Mouse (Mus musculus): ENCODE measurements around the gene Arv1.

- TF ChIP-seq MYC (IDR thresholded peaks at IDR 0.05; ENCODE audit: low read depth, low read length) (0 out of 2 replicates have a peak, but pooled peaks have one; percentile 12), CTCF (conservative IDR thresholded peaks at IDR 0.05 in 1 of 2, IDR thresholded peaks at IDR 0.05 in 1 of 2; ENCODE audit: low read depth in 2 of 2, low read length in 2 of 2) (peak; percentile 78 to 91), POLR2A (IDR thresholded peaks at IDR 0.05; ENCODE audit: low read depth, low read length) (no peak), MAFK (IDR thresholded peaks at IDR 0.05; ENCODE audit: insufficient replicate concordance, low read length) (no peak), USF2 (conservative IDR thresholded peaks at IDR 0.05; ENCODE audit: low read depth, low read length) (no peak), MAX (IDR thresholded peaks at IDR 0.05; ENCODE audit: low read length) (no peak), EP300 (IDR thresholded peaks at IDR 0.05; ENCODE audit: low read length) (no peak), USF1 (IDR thresholded peaks at IDR 0.05; ENCODE audit: low read depth, low read length) (no peak), E2F4 (IDR thresholded peaks at IDR 0.05; ENCODE audit: insufficient replicate concordance, low read depth, low read length) (no peak), CHD2 (IDR thresholded peaks at IDR 0.05; ENCODE audit: low read length) (no peak), MEF2A (IDR thresholded peaks at IDR 0.05; ENCODE audit: borderline replicate concordance, low read depth, low read length) (no peak), NRF1 (IDR thresholded peaks at IDR 0.05; ENCODE audit: low read depth, low read length) (no peak), JUN (IDR thresholded peaks at IDR 0.05; ENCODE audit: insufficient read depth, low read depth, low read length) (no peak), HCFC1 (IDR thresholded peaks at IDR 0.05; ENCODE audit: low read depth, low read length) (no peak)
Measured at GRCm38 (mm10) chr8:124739268-124739667, 17.3 kb downstream of the Arv1 start.

Data from CH12.LX (cell line).